Mouse (Mus musculus): ENCODE measurements around the gene Prl4a1. TPM values are rescaled to one million over a fixed set of nuclear protein-coding genes. Genes with fewer than 3 reads are reported as not detected.
"Not testable (repeated sequence)": the region's sequence is repeated elsewhere in the genome, so short reads cannot be mapped to it uniquely, and the experiment has no call there.

The Prl4a1 gene
- not detected for total RNA-seq (2021)
- long read RNA-seq, experiment 1 = 0 reads
- long read RNA-seq, experiment 2 = 0 reads

- no peak for DNase-seq
Observed at GRCm38 (mm10) chr13:28015912-28016311, at the start of gene Prl4a1. Prl4a1 (plus strand) TSS chr13:28016212.

DNA sequence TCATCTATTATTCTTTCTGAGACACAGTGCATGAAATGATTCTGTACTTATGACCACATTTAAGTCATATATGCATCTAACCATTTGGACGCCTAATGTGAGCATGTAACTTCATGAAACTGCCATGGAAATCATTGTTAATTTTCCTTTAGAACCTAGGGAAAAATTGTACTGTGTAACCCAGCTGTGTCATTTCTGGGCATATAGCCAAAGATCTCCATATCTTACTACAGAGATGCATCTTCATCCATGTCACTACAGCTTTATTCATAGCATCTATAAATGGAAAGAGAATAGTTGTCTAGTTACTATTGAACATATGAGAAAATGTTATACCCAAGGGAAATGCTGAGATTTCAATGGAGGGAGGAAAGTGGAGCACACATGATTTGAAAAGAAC lies 43.1 kb upstream of the Prl4a1 start:
- DNase-seq = no peak

DNA sequence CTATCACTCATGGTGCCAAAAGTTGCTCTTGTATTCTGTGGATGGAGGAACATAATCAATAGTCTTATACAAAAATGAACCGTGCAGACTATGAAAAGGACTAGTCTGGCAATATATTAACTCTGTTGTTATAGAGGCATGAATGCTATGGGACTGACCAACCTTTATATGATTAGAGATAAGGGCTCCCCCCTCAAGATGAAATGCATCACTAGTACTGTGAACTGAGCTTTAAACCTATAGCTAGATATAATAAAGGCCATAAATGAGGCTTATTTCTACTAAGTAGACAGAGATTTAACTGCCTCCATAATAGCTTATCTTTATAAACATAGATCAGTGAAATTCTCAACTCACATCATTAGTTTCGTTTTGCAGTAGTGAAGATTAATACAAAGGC lies 41.7 kb upstream of the Prl4a1 start:
- not testable (repeated sequence) for DNase-seq

- DNase-seq = no peak
Observed at GRCm38 (mm10) chr13:27977646-27978045, 38.4 kb upstream of the Prl4a1 start.

GRCm38 (mm10) chr13:27996557-27996956 lies 19.5 kb upstream of the Prl4a1 start:
- DNase-seq = not testable (repeated sequence)

- DNase-seq = no peak
Observed at GRCm38 (mm10) chr13:28029330-28029729, 13.3 kb downstream of the Prl4a1 start.

DNA sequence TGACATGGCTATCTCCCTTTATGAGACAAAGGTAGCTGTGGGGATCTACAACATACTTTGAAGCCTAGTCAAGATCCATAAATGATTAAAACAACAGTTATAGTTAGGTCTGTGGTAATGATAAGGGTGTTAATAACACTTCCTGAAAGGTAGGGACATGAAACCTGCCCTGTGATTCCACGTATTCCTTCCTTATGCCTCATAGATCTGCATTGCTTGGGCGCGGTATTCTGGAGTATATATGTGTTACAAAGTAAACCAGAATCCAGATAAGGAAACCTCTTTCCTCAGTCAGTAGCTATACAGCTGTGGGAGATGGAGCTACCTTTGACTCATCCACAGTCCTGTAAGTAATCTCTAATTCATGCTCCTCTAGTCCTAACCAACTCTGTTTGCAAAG lies 53.3 kb downstream of the Prl4a1 start:
- DNase-seq = no peak

Other genes starting within 250 kb of the Prl4a1 start
- not detected for gene Prl7c1, start 235.4 kb upstream of the Prl4a1 start, total RNA-seq (2021)
- not detected for gene Prl2a1, start 214.6 kb upstream of the Prl4a1 start, total RNA-seq (2021)
- not detected for gene Prl2c1, start 166.9 kb upstream of the Prl4a1 start, total RNA-seq (2021)
- not detected for gene Prl5a1, start 126.3 kb downstream of the Prl4a1 start, total RNA-seq (2021)
- gene Gm11361, start 241.3 kb downstream of the Prl4a1 start, total RNA-seq (2021) = 10 to 100 TPM; 62.4 to 79.3 TPM

All from gastrocnemius, postnatal 25 days (tissue).